Mouse (Mus musculus) liver, embryonic 14.5 days (tissue): ENCODE measurements around the gene Prph. TPM values are rescaled to one million over a fixed set of nuclear protein-coding genes. Genes with fewer than 3 reads are reported as not detected.
A peak's percentile ranks its signal among the peaks of the same experiment; 100 is the strongest.

ENCODE experiments used
- ATAC-seq: fragments of 200-750 bp; cut with Nextera tagmentation; 2 replicates; pipeline ENCODE4 v1.8.0; 2017; ENCODE audit warnings: moderate number of reproducible peaks, mild to moderate bottlenecking, moderate library complexity; ENCODE audit not compliant: insufficient read depth
- DNase-seq, 3 experiments: peaks; one replicate each; pipeline ENCODE4 v3.0.0-alpha.2; 2012 to 2013; ENCODE audit warnings: low read depth in 3 of 3, low spot score in 3 of 3
- H3K27ac ChIP-seq: fragments of 300-500 bp; sonication (generic); 2 replicates; pipeline ENCODE4 v1.5.1; 2014; ENCODE audit warnings: moderate library complexity, mild to moderate bottlenecking, control low read depth, inconsistent platforms
- H3K27me3 ChIP-seq: fragments of 300-500 bp; sonication (generic); 2 replicates; pipeline ENCODE4 v1.6.1; 2014; ENCODE audit warnings: mild to moderate bottlenecking, low read length, moderate library complexity; ENCODE audit not compliant: control insufficient read depth, insufficient read depth
- H3K36me3 ChIP-seq: fragments of 300-500 bp; sonication (generic); replicated peaks from 2 replicates; pipeline ENCODE4 v1.6.1; 2014; ENCODE audit warnings: low read depth; ENCODE audit not compliant: control insufficient read depth, insufficient read depth
- H3K4me1 ChIP-seq, 2 experiments: fragments of 200-500 bp in 1 of 2; fragments of 300-500 bp in 1 of 2; sonication (generic) in 1 of 2; replicated peaks; 2 replicates each; pipeline ENCODE4 v1.6.1; 2012 to 2014; ENCODE audit warnings: antibody characterized with exemption in 1 of 2, inconsistent platforms in 1 of 2, low read length in 1 of 2; ENCODE audit not compliant: control insufficient read depth in 2 of 2, insufficient read depth in 2 of 2
- H3K4me2 ChIP-seq: fragments of 300-500 bp; sonication (generic); 2 replicates; pipeline ENCODE4 v1.6.1; 2014; ENCODE audit warnings: low read depth, mild to moderate bottlenecking, control low read depth, moderate library complexity
- H3K4me3 ChIP-seq, 2 experiments: fragments of 200-500 bp in 1 of 2; fragments of 300-500 bp in 1 of 2; sonication (generic) in 1 of 2; 2 replicates each; pipeline ENCODE4 v1.5.1; 2012 to 2014; ENCODE audit warnings: low read depth in 2 of 2, low read length in 2 of 2, mild to moderate bottlenecking in 2 of 2, control low read depth in 1 of 2, inconsistent platforms in 1 of 2, moderate library complexity in 1 of 2; ENCODE audit not compliant: insufficient read depth in 1 of 2
- H3K9ac ChIP-seq: fragments of 300-500 bp; sonication (generic); replicated peaks from 2 replicates; pipeline ENCODE4 v1.6.1; 2014; ENCODE audit warnings: mild to moderate bottlenecking, control low read depth, moderate library complexity
- H3K9me3 ChIP-seq: fragments of 300-500 bp; sonication (generic); 2 replicates; pipeline ENCODE4 v1.6.1; 2016; ENCODE audit warnings: low read length, mixed read lengths; ENCODE audit not compliant: control insufficient read depth
- CTCF ChIP-seq: IDR thresholded peaks from 2 replicates; pipeline ENCODE4 v1.5.1; 2016; ENCODE audit warnings: antibody characterized with exemption, low read depth, control low read depth
- EP300 ChIP-seq: IDR thresholded peaks from 2 replicates; pipeline ENCODE4 v1.6.1; 2016; ENCODE audit warnings: antibody characterized with exemption, low read depth
- WGBS: fragments of 180-500 bp; shearing (Covaris S2); extraction: QIAGEN DNeasy Blood & Tissue Kit; methylation state at CpG from one replicate; pipeline ENCODE4 v1.1.7; 2014; ENCODE audit not compliant: insufficient replicate concordance; 5-methylcytosine and 5-hydroxymethylcytosine counted together
- microRNA-seq: library from miRNA; unstranded; fragments of <30 nt; microRNA quantifications from one replicate; pipeline ENCODE4, GENCODE M21; 2016
- polyA plus RNA-seq, 2 experiments: library from polyadenylated mRNA; depleted of rRNA in 1 of 2; stranded (reverse) in 1 of 2; unstranded in 1 of 2; fragments of >200 nt; fragmentation: Nextera tagmentation in 1 of 2; extraction: Ambion mirVana in 1 of 2; gene quantifications; 2 replicates each; pipeline versions ENCODE4 v1.2.1 to v1.2.3; 2012 to 2014

Gene Prph
- polyA plus RNA-seq, 2 experiments = 0.53 to 1.2 TPM

DNA sequence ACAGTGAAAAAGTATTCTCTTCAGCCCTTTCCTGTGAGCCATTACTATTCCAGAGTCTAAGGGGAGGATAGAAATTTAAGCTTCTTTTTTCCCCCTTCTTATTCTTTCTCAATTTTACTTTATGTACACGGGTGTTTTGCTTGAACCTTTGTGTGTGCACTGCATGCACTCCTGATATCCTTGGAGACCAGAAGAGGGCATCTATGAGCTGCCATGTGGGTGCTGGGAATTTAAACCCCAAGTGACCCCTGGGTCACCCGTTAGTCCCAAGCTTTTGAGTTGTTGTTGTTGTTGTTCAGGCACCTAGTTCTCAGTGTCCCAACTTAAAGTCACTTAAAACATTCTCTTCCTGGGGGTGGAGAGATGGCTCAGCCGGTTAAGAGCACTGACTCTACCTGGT is 45.0 kb downstream of the Prph start:
- ATAC-seq (no peak), DNase-seq (no peak)
- H3K27me3 ChIP-seq = peaks cover 52% of the 10 kb centered on the region
- no peak overlapping the region for H3K9ac ChIP-seq
- no peaks in the 10 kb centered on the region for H3K9me3 ChIP-seq
- TF ChIP-seq EP300 = no peak
- peak; percentile 14; the same call in 1 of the 2 replicates for TF ChIP-seq CTCF
- H3K4me3 ChIP-seq = peak overlapping the region; percentile 30 to 46
- H3K4me2 ChIP-seq = peak overlapping the region; percentile 36
- 31% methylated on average over 3 of the region's 3 CpGs for WGBS
- no peaks in the 10 kb centered on the region for H3K36me3 ChIP-seq
- no peaks in the 10 kb centered on the region for H3K4me1 ChIP-seq
- H3K27ac ChIP-seq = no peak overlapping the region

DNA sequence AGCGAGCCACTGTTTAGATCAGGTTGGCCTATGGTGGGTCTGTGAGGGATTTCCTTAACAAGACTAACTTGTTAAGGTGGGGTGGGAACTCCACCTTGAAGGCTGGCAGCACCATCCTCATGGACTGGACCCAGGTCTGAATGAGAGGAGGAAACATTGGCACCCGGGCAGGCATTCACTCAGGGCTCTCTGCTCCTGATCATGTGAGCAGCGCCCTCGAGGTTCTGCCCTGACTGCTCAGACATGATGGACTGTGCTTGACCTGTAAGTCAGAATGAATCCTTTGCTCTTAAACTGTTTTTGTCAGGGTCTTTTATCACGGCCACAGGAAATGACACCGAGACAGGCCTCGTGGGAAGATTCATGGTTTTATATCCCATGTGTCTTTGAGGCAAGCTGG is 50.3 kb downstream of the Prph start:
- ATAC-seq = no peak
- DNase-seq = no peak
- H3K4me3 ChIP-seq = no peak overlapping the region
- H3K9me3 ChIP-seq = no peaks in the 10 kb centered on the region
- H3K27ac ChIP-seq = no peak overlapping the region
- 42% methylated on average over 7 of the region's 7 CpGs for WGBS
- no peaks in the 10 kb centered on the region for H3K4me1 ChIP-seq
- H3K27me3 ChIP-seq = peaks cover 2% of the 10 kb centered on the region; the same call in 1 of the 2 replicates
- no peak overlapping the region for H3K4me2 ChIP-seq
- no peak for TF ChIP-seq EP300
- no peak overlapping the region for H3K9ac ChIP-seq
- H3K36me3 ChIP-seq = no peaks in the 10 kb centered on the region

DNA sequence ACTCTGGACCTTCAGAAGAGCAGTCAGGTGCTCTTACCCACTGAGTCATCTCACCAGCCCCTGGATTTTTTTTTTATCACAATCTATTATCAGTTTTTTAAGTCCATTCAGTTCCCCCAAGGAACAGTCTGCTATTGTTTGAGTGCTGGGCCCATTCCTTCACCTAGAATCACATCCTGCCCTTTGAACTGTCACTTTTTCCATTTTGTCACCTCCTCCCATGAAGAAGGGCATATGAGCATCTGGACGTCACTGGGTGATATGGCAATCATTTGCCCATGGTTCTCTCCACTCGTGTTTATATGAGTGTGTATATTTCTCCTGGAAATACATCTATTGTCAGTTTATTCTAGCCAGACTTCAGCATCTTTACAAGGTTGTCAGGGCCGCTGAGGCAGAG is 52.9 kb downstream of the Prph start:
- no peaks in the 10 kb centered on the region for H3K27me3 ChIP-seq
- DNase-seq (no peak), ATAC-seq (no peak)
- no peak overlapping the region for H3K4me3 ChIP-seq
- no peak overlapping the region for H3K27ac ChIP-seq
- WGBS = 55% methylated on average over 3 of the region's 3 CpGs
- H3K36me3 ChIP-seq = no peaks in the 10 kb centered on the region
- H3K9ac ChIP-seq = no peak overlapping the region
- no peak overlapping the region for H3K4me2 ChIP-seq
- H3K9me3 ChIP-seq = no peaks in the 10 kb centered on the region
- TF ChIP-seq CTCF = no peak
- no peak for TF ChIP-seq EP300
- H3K4me1 ChIP-seq = no peaks in the 10 kb centered on the region; a peak in 1 of 4 replicates

Small RNA genes lying within 50 kb of the gene (microRNA-seq; reads per million reads assigned to microRNA genes)
- 1.7 reads per million for gene Mir6960

Other genes with a start within 250 kb of the Prph start
- 0.03 and 0.04 TPM in 2 replicates for gene Ddn, start 245.7 kb upstream of the Prph start, polyA plus RNA-seq (2012; rRNA removed)
- not detected in 2 replicates for gene Ddn, start 245.7 kb upstream of the Prph start, polyA plus RNA-seq (2014; fragmentation: Nextera tagmentation; extraction: Ambion mirVana)
- 77.4 and 83.3 TPM in 2 replicates for gene Prkag1, start 223.7 kb upstream of the Prph start, polyA plus RNA-seq (2012; rRNA removed)
- 78.3 and 85.3 TPM in 2 replicates for gene Prkag1, start 223.7 kb upstream of the Prph start, polyA plus RNA-seq (2014; fragmentation: Nextera tagmentation; extraction: Ambion mirVana)
- 4.3 and 5.7 TPM in 2 replicates for gene Kmt2d, start 184.0 kb upstream of the Prph start, polyA plus RNA-seq (2012; rRNA removed)
- 3.9 and 4.3 TPM in 2 replicates for gene Kmt2d, start 184.0 kb upstream of the Prph start, polyA plus RNA-seq (2014; fragmentation: Nextera tagmentation; extraction: Ambion mirVana)
- 2.3 and 2.5 TPM in 2 replicates for gene Rhebl1, start 160.6 kb upstream of the Prph start, polyA plus RNA-seq (2012; rRNA removed)
- 2.9 and 3.2 TPM in 2 replicates for gene Rhebl1, start 160.6 kb upstream of the Prph start, polyA plus RNA-seq (2014; fragmentation: Nextera tagmentation; extraction: Ambion mirVana)
- gene Dhh, start 156.6 kb upstream of the Prph start, polyA plus RNA-seq (2012; rRNA removed) = 0.04 and 0.08 TPM in 2 replicates
- 0.09 TPM in 1 of 2 replicates, not detected in the other for gene Dhh, start 156.6 kb upstream of the Prph start, polyA plus RNA-seq (2014; fragmentation: Nextera tagmentation; extraction: Ambion mirVana)
- 4.5 and 7.1 TPM in 2 replicates for gene Lmbr1l, start 136.9 kb upstream of the Prph start, polyA plus RNA-seq (2012; rRNA removed)
- 0.34 and 0.70 TPM in 2 replicates for gene Lmbr1l, start 136.9 kb upstream of the Prph start, polyA plus RNA-seq (2014; fragmentation: Nextera tagmentation; extraction: Ambion mirVana)
- gene Tuba1b, start 120.6 kb upstream of the Prph start, polyA plus RNA-seq (2012; rRNA removed) = 1,442 and 1,688 TPM in 2 replicates
- gene Tuba1b, start 120.6 kb upstream of the Prph start, polyA plus RNA-seq (2014; fragmentation: Nextera tagmentation; extraction: Ambion mirVana) = 1,211 and 1,290 TPM in 2 replicates
- gene Gm49450, start 101.6 kb upstream of the Prph start, polyA plus RNA-seq (2012; rRNA removed) = 0.15 and 6.4 TPM in 2 replicates
- not detected in 2 replicates for gene Gm49450, start 101.6 kb upstream of the Prph start, polyA plus RNA-seq (2014; fragmentation: Nextera tagmentation; extraction: Ambion mirVana)
- 44.7 and 62.0 TPM in 2 replicates for gene Tuba1a, start 101.5 kb upstream of the Prph start, polyA plus RNA-seq (2012; rRNA removed)
- gene Tuba1a, start 101.5 kb upstream of the Prph start, polyA plus RNA-seq (2014; fragmentation: Nextera tagmentation; extraction: Ambion mirVana) = 60.1 and 69.0 TPM in 2 replicates
- gene Tuba1c, start 25.3 kb upstream of the Prph start, polyA plus RNA-seq (2012; rRNA removed) = 273 and 373 TPM in 2 replicates
- 277 and 278 TPM in 2 replicates for gene Tuba1c, start 25.3 kb upstream of the Prph start, polyA plus RNA-seq (2014; fragmentation: Nextera tagmentation; extraction: Ambion mirVana)
- 14.3 and 15.7 TPM in 2 replicates for gene Troap, start 19.4 kb downstream of the Prph start, polyA plus RNA-seq (2012; rRNA removed)
- gene Troap, start 19.4 kb downstream of the Prph start, polyA plus RNA-seq (2014; fragmentation: Nextera tagmentation; extraction: Ambion mirVana) = 11.1 and 12.1 TPM in 2 replicates
- gene C1ql4, start 32.6 kb downstream of the Prph start, polyA plus RNA-seq (2012; rRNA removed) = not detected in 2 replicates
- not detected in 2 replicates for gene C1ql4, start 32.6 kb downstream of the Prph start, polyA plus RNA-seq (2014; fragmentation: Nextera tagmentation; extraction: Ambion mirVana)
- 11.4 and 12.1 TPM in 2 replicates for gene Dnajc22, start 38.0 kb downstream of the Prph start, polyA plus RNA-seq (2012; rRNA removed)
- gene Dnajc22, start 38.0 kb downstream of the Prph start, polyA plus RNA-seq (2014; fragmentation: Nextera tagmentation; extraction: Ambion mirVana) = 10.9 and 11.6 TPM in 2 replicates
- gene Spats2, start 70.7 kb downstream of the Prph start, polyA plus RNA-seq (2012; rRNA removed) = 6.5 and 7.7 TPM in 2 replicates
- 6.7 and 8.4 TPM in 2 replicates for gene Spats2, start 70.7 kb downstream of the Prph start, polyA plus RNA-seq (2014; fragmentation: Nextera tagmentation; extraction: Ambion mirVana)
- gene Kcnh3, start 169.7 kb downstream of the Prph start, polyA plus RNA-seq (2012; rRNA removed) = 0.12 and 0.13 TPM in 2 replicates
- 0.13 TPM in 2 replicates for gene Kcnh3, start 169.7 kb downstream of the Prph start, polyA plus RNA-seq (2014; fragmentation: Nextera tagmentation; extraction: Ambion mirVana)
- gene Mcrs1, start 196.8 kb downstream of the Prph start, polyA plus RNA-seq (2012; rRNA removed) = 25.6 and 26.2 TPM in 2 replicates
- gene Mcrs1, start 196.8 kb downstream of the Prph start, polyA plus RNA-seq (2014; fragmentation: Nextera tagmentation; extraction: Ambion mirVana) = 41.2 and 47.1 TPM in 2 replicates
- 8.0 and 8.9 TPM in 2 replicates for gene Prpf40b, start 239.9 kb downstream of the Prph start, polyA plus RNA-seq (2012; rRNA removed)
- gene Prpf40b, start 239.9 kb downstream of the Prph start, polyA plus RNA-seq (2014; fragmentation: Nextera tagmentation; extraction: Ambion mirVana) = 3.6 and 4.0 TPM in 2 replicates
- 0.01 TPM in 2 replicates for gene Fam186b, start 240.7 kb downstream of the Prph start, polyA plus RNA-seq (2012; rRNA removed)
- 0.21 TPM in 1 of 2 replicates, not detected in the other for gene Fam186b, start 240.7 kb downstream of the Prph start, polyA plus RNA-seq (2014; fragmentation: Nextera tagmentation; extraction: Ambion mirVana)